Mouse (Mus musculus) MEL (cell line): ENCODE results near the gene Dscam.

Experiments
- CHD2 ChIP-seq: IDR thresholded peaks from 2 replicates; pipeline ENCODE4 v1.6.1; 2011; ENCODE audit warnings: low read length, improper control_type of control experiment
- CTCF ChIP-seq, 3 experiments: IDR thresholded peaks in 2 of 3; conservative IDR thresholded peaks in 1 of 3; 2 replicates each; pipeline ENCODE4 v1.5.1; 2011 to 2012; ENCODE audit warnings: low read length in 3 of 3, low read depth in 2 of 3, mild to moderate bottlenecking in 2 of 3, improper control_type of control experiment in 1 of 3, inconsistent platforms in 1 of 3, mixed read lengths in 1 of 3, moderate library complexity in 1 of 3; ENCODE audit not compliant: control insufficient read depth in 1 of 3, insufficient read depth in 1 of 3, poor library complexity in 1 of 3, severe bottlenecking in 1 of 3
- ETS1 ChIP-seq: IDR thresholded peaks from 2 replicates; pipeline ENCODE4 v1.6.1; 2012; ENCODE audit warnings: low read depth, mild to moderate bottlenecking, inconsistent platforms, low read length, improper control_type of control experiment, moderate library complexity
- GATA1 ChIP-seq: IDR thresholded peaks from 2 replicates; pipeline ENCODE4 v1.6.1; 2011; ENCODE audit warnings: low read depth, low read length, improper control_type of control experiment
- JUND ChIP-seq: IDR thresholded peaks from 2 replicates; pipeline ENCODE4 v1.6.1; 2011; ENCODE audit warnings: low read depth, mild to moderate bottlenecking, improper control_type of control experiment, low read length
- MYB ChIP-seq: IDR thresholded peaks from 2 replicates; pipeline ENCODE4 v1.6.1; 2011; ENCODE audit warnings: mild to moderate bottlenecking, low read depth, low read length, improper control_type of control experiment
- POLR2A ChIP-seq, 2 experiments: IDR thresholded peaks; 2 replicates each; pipeline ENCODE4 v1.6.1; 2011 to 2012; ENCODE audit warnings: low read length in 2 of 2, mild to moderate bottlenecking in 2 of 2, control low read depth in 1 of 2, improper control_type of control experiment in 1 of 2, low read depth in 1 of 2, moderate library complexity in 1 of 2; ENCODE audit not compliant: control insufficient read depth in 1 of 2, insufficient read depth in 1 of 2, poor library complexity in 1 of 2
- POLR2AphosphoS2 ChIP-seq: IDR thresholded peaks from 2 replicates; pipeline ENCODE4 v1.6.1; 2011; ENCODE audit warnings: low read length, improper control_type of control experiment
- TBP ChIP-seq: IDR thresholded peaks from 2 replicates; pipeline ENCODE4 v1.8.0; 2011; ENCODE audit warnings: low read depth, low read length, improper control_type of control experiment
- TCF12 ChIP-seq: IDR thresholded peaks from 2 replicates; pipeline ENCODE4 v1.6.1; 2014; ENCODE audit warnings: low read depth, mild to moderate bottlenecking, inconsistent platforms, low read length, improper control_type of control experiment, moderate library complexity
- USF1 ChIP-seq: IDR thresholded peaks from 2 replicates; pipeline ENCODE4 v1.6.1; 2014; ENCODE audit warnings: low read depth, mild to moderate bottlenecking, inconsistent platforms, low read length, improper control_type of control experiment, moderate library complexity
- USF2 ChIP-seq, 2 experiments: IDR thresholded peaks; 2 replicates each; pipeline ENCODE4 v1.6.1; 2011 to 2012; ENCODE audit warnings: improper control_type of control experiment in 2 of 2, low read length in 2 of 2, borderline replicate concordance in 1 of 2, inconsistent platforms in 1 of 2, low read depth in 1 of 2, mild to moderate bottlenecking in 1 of 2; ENCODE audit not compliant: insufficient read depth in 1 of 2

GRCm38 (mm10) chr16:97073847-97074246 is 96.7 kb downstream of the Dscam start:
- TF ChIP-seq POLR2A (IDR thresholded peaks at IDR 0.05; ENCODE audit: control insufficient read depth in 1 of 2, insufficient read depth in 1 of 2, low read depth in 1 of 2, low read length in 2 of 2, poor library complexity in 1 of 2) (no peak), CTCF (IDR thresholded peaks at IDR 0.05 in 2 of 3, conservative IDR thresholded peaks at IDR 0.05 in 1 of 3; ENCODE audit: control insufficient read depth in 1 of 3, insufficient read depth in 1 of 3, low read depth in 2 of 3, low read length in 3 of 3, poor library complexity in 1 of 3, severe bottlenecking in 1 of 3) (no peak), ETS1 (no peak), TBP (no peak), CHD2 (no peak), GATA1 (no peak), USF2 (IDR thresholded peaks at IDR 0.05; ENCODE audit: borderline replicate concordance in 1 of 2, insufficient read depth in 1 of 2, low read depth in 1 of 2, low read length in 2 of 2) (no peak), USF1 (no peak), JUND (no peak), MYB (no peak), TCF12 (no peak), POLR2AphosphoS2 (no peak)
